Mouse (Mus musculus) gastrocnemius, adult 8-10 months (tissue): ENCODE data around the gene Rgl1. TPM values are rescaled to one million over a fixed set of nuclear protein-coding genes. Genes with fewer than 3 reads are reported as not detected.
A peak's percentile ranks its signal among the peaks of the same experiment; 100 is the strongest.

Experiments used
- DNase-seq, 2 experiments: peaks; one replicate each; pipeline ENCODE4 v3.0.0; 2022; ENCODE audit warnings: low spot score in 2 of 2
- total RNA-seq, 4 experiments: library from RNA; stranded (reverse); gene quantifications; 2 replicates each; pipeline ENCODE4 v1.2.4; 2022

Rgl1 gene
- total RNA-seq, 4 experiments from 2014 or later, result 2.9 to 9.4 (median 5.3) TPM

- DNase-seq, result no peak
These were observed 249.0 kb downstream of the Rgl1 start for GRCm38 (mm10) chr1:152517057-152517570.

DNA sequence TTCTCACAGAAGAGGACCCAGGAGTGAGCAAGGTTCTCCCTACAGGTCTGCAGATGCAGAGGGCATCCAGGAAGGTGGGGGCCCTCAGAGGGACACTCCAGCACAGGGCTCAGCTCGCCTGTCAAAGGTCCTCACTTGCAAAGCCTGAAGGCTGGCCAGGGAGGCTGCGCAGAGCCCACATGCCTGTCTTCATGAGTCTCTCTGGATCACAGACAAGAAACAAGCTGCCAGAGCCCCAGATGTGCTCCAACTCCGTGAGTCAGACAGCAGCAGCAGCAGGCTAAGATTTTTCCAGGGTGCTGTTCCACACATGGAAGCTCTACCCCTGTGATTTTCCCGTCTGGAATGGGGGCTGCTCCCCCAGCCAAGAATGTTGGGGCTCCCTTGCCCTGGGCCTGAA lies 251.9 kb downstream of the Rgl1 start:
- DNase-seq, result peak in 1 of 2 experiments; percentile 49

GRCm38 (mm10) chr1:152511237-152511636 lies 254.9 kb downstream of the Rgl1 start:
- no peak for DNase-seq

DNA sequence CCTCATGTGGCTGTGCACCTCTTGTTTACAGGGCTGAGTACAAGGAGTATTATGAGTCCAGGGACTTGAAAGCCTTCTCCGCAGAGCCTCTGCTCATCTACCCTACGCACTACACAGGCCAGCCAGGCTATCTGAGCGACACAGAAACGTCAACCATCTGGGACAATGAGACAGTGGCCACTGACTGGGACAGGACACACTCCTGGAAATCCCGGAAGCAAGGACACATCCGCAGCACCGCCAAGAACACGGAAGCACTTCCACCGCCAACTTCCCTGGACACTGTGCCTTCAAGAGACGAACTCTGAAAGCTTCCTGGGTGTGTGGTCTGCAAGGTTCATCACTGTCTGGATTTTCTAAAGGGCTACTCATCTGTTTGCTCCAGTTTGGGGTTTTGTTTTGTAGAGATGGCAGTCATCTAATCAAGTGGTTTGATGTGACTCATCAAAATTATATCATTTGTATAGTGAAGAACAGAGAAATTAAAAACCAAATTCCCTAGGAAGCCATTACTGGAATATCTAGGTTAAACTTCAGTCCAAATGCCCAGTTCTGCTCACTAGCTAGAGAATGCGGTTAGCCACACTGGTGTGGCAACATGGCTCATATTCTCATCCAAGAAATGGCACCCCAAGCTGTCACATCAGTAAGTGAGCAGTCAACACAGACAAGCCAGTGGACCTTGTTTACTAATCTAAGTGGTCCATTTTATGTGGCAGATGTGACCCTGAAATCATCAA lies 257.5 kb downstream of the Rgl1 start:
- DNase-seq, result no peak

- no peak for DNase-seq
These were observed 259.4 kb downstream of the Rgl1 start for GRCm38 (mm10) chr1:152506726-152507125.

- no peak for DNase-seq
These were observed 260.0 kb downstream of the Rgl1 start for GRCm38 (mm10) chr1:152506175-152506574.

DNA sequence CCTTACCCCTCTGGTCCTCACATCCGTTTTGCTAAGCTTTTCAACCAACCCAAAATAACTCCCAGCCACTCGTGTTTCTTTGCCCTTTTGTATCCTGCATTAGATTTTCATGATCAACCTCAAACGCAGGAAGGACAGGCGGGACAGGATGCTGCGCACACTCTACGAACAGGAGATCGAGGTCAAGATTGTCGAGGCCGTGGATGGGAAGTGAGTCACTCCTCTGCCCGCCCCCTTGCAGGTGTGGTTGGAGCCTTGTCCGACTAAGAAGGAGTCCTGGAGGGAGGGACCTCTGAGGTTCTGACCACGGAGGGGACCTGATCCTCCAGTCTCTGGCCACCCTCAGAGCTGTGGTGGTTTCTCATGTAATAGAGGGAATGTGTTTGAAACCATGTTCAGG lies 266.3 kb downstream of the Rgl1 start:
- DNase-seq, result no peak

GRCm38 (mm10) chr1:152497581-152497980 lies 268.6 kb downstream of the Rgl1 start:
- no peak for DNase-seq

- no peak for DNase-seq
These were observed 269.3 kb downstream of the Rgl1 start for GRCm38 (mm10) chr1:152496831-152497230.

DNA sequence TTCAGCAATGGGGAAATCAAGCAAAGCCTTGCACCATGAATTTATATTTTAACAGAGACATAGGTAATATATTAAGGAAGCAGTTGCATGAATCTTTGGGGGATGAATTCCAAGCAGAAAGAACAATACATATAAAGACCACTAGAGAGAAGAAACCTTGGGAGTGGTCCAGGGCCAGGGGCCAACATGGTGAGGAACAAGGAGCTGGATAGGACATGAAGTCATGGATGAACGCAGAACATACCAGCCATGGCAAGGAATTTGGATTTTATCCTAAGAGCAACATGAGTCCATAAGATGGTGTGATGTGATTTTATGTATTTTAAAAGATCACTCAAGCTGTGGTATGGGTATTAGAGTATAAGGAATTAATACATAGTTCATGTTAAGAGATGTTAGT lies 273.9 kb downstream of the Rgl1 start:
- no peak for DNase-seq

DNA sequence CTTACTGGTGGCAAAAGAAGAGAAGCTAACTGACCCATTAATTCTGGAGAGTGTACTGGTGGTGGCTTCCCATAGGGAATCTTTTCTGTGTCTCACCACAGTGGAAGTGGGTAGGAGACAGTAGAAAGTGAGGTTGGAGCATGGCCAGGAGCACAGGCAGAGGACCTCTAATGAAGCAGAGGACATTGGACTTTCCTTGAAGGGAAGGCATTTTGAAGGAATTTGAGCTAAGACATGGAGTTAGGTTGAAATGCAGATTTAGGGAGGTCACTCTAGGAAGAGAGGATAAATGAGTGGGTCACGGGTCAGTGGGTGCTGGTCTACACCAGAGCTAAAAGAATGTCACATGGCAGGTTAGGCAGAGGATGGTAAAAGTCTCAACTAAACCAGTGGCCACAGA lies 275.3 kb downstream of the Rgl1 start:
- no peak for DNase-seq

GRCm38 (mm10) chr1:152476126-152476525 lies 290.0 kb downstream of the Rgl1 start:
- DNase-seq, result no peak

DNA sequence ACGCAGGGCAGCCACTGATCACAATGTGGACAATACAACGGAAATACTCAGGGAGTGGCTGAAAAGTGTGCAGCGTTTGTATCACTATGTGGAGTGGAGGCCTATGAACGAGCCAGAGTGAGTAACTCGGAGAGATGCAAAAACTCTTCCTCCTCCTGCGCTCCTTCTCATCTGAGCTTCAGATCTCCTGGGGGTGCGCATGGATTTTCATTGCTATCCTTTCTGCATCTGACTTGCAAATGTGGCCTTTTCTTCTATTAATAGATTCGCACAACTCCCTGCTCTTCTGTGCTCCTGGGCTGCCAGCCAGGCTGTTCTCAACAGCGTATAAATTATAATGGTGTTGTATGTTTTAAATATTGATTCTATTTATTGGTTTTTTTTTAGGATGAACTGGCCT lies 297.7 kb downstream of the Rgl1 start:
- DNase-seq, result no peak

Other genes starting within 250 kb of the Rgl1 start
- gene Apobec4, start 15.8 kb downstream of the Rgl1 start, total RNA-seq, result not detected
- gene Arpc5, start 191 bp upstream of the Rgl1 start, total RNA-seq, result 1 to 10 TPM; 7.3 to 9.8 (median 8.7) TPM
- gene Ncf2, start 33.8 kb upstream of the Rgl1 start, total RNA-seq, result 1 to 10 TPM in 1 of 4 experiments, under 1 TPM in 3; 0.34 to 1.1 (median 0.48) TPM
- 10 to 100 TPM; 36.2 to 45.6 (median 39.9) TPM for gene Smg7, start 136.3 kb upstream of the Rgl1 start, total RNA-seq
- gene Nmnat2, start 188.6 kb upstream of the Rgl1 start, total RNA-seq, result under 1 TPM; 0.10 to 0.58 (median 0.16) TPM